Mouse (Mus musculus) hindbrain, embryonic 14.5 days (tissue): ENCODE data around the gene Olfr370. TPM values are rescaled to one million over a fixed set of nuclear protein-coding genes. Genes with fewer than 3 reads are reported as not detected.

Source experiments
- ATAC-seq: fragments of 200-750 bp; cut with Nextera tagmentation; 2 replicates; pipeline ENCODE4 v1.8.0; 2017; ENCODE audit warnings: moderate number of reproducible peaks, mild to moderate bottlenecking, moderate TSS enrichment, moderate library complexity; ENCODE audit not compliant: low FRiP score
- DNase-seq: peaks from one replicate; pipeline ENCODE4 v3.0.0-alpha.2; 2015; ENCODE audit warnings: low spot score
- H3K27ac ChIP-seq: fragments of 300-500 bp; sonication (generic); 2 replicates; pipeline ENCODE4 v1.5.1; 2014; ENCODE audit warnings: mild to moderate bottlenecking, moderate library complexity
- H3K27me3 ChIP-seq: fragments of 300-500 bp; sonication (generic); 2 replicates; pipeline ENCODE4 v1.6.1; 2014; ENCODE audit warnings: mild to moderate bottlenecking, low read length, mixed read lengths; ENCODE audit not compliant: control insufficient read depth, insufficient read depth
- H3K36me3 ChIP-seq: fragments of 300-500 bp; sonication (generic); replicated peaks from 2 replicates; pipeline ENCODE4 v1.6.1; 2014; ENCODE audit not compliant: control insufficient read depth, insufficient read depth
- H3K4me1 ChIP-seq: fragments of 300-500 bp; sonication (generic); replicated peaks from 2 replicates; pipeline ENCODE4 v1.6.1; 2014; ENCODE audit warnings: antibody characterized with exemption, low read length, mixed read lengths; ENCODE audit not compliant: control insufficient read depth, insufficient read depth
- H3K4me2 ChIP-seq: fragments of 300-500 bp; sonication (generic); replicated peaks from 2 replicates; pipeline ENCODE4 v1.6.1; 2014; ENCODE audit warnings: mild to moderate bottlenecking, moderate library complexity
- H3K4me3 ChIP-seq: fragments of 300-500 bp; sonication (generic); replicated peaks from 2 replicates; pipeline ENCODE4 v1.5.1; 2014; ENCODE audit warnings: mild to moderate bottlenecking, low read length
- H3K9ac ChIP-seq: fragments of 300-500 bp; sonication (generic); 2 replicates; pipeline ENCODE4 v1.6.1; 2014
- H3K9me3 ChIP-seq: fragments of 300-500 bp; sonication (generic); 2 replicates; pipeline ENCODE4 v1.6.1; 2016; ENCODE audit warnings: low read length; ENCODE audit not compliant: control insufficient read depth
- WGBS: fragments of 180-500 bp; shearing (Covaris S2); extraction: QIAGEN DNeasy Blood & Tissue Kit; methylation state at CpG from one replicate; pipeline ENCODE4 v1.1.7; 2014; 5-methylcytosine and 5-hydroxymethylcytosine counted together
- polyA plus RNA-seq: library from polyadenylated mRNA; unstranded; fragments of >200 nt; fragmentation: Nextera tagmentation; extraction: Ambion mirVana; gene quantifications from 2 replicates; pipeline ENCODE4 v1.2.1, GENCODE M21; 2014

Olfr370 gene
- polyA plus RNA-seq, 1 experiment from 2014 or later: 0.13 TPM

DNA sequence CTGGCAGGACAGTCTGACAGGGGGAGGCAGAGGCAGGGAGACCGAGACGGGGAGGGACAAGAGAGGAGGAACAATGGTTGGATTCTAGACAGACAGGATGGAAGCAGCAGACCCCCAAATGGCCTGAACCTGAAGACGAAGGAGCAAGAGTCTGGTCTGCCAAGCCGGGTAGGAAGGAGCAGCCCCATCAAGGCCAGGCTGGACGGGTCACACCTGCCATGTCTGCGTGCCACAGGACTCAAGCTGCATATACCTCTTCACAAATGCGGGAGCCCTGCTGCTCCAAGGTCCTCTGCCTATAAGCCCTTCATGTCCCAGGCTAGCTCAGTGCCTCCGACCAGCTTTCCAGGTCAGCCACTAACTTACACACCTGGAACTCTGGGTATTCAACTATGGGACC, 44.1 kb downstream of the Olfr370 start:
- ATAC-seq: no peak
- Histone ChIP-seq H3K4me2 (no peak overlapping the region), H3K27ac (no peak overlapping the region), H3K4me1 (peaks cover 40% of the 10 kb centered on the region; the same call in 1 of the 2 replicates), H3K27me3 (no peaks in the 10 kb centered on the region), H3K36me3 (peaks cover 6% of the 10 kb centered on the region), H3K9me3 (no peaks in the 10 kb centered on the region), H3K4me3 (no peak overlapping the region), H3K9ac (no peak overlapping the region)
- no peak for DNase-seq
- WGBS: 87% methylated on average over 8 of the region's 8 CpGs

DNA sequence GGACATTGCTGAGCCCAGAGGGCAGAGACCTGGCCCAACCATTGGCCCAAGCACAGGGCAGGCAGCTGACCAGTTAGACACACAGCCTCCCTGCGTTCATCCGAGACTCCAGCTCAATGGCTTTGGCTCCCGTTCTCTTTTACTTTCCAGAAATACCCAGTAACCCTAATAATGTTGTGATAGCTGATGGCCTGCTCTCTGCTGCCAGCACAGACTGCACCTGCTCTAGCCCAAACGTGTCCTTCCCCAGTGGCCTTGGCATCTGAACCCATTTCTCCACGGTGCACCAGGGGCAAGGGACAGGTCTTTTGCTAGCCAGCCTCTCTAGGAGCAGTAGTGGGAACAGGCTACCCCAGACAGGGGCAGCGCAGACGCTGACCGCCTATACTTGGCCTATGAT, 45.2 kb downstream of the Olfr370 start:
- no peaks in the 10 kb centered on the region for H3K9me3 ChIP-seq
- peaks cover 6% of the 10 kb centered on the region for H3K36me3 ChIP-seq
- no peak overlapping the region for H3K4me3 ChIP-seq
- H3K4me1 ChIP-seq: peaks cover 40% of the 10 kb centered on the region; the same call in 1 of the 2 replicates
- H3K4me2 ChIP-seq: no peak overlapping the region
- no peak for ATAC-seq
- no peaks in the 10 kb centered on the region for H3K27me3 ChIP-seq
- WGBS: 92% methylated on average over 8 of the region's 8 CpGs
- H3K9ac ChIP-seq: no peak overlapping the region
- no peak overlapping the region for H3K27ac ChIP-seq
- no peak for DNase-seq

GRCm38 (mm10) chr8:83582226-83582625, 46.6 kb downstream of the Olfr370 start:
- H3K4me2 ChIP-seq: no peak overlapping the region
- H3K36me3 ChIP-seq: peaks cover 9% of the 10 kb centered on the region
- no peak overlapping the region for H3K9ac ChIP-seq
- no peak overlapping the region for H3K4me3 ChIP-seq
- H3K9me3 ChIP-seq: no peaks in the 10 kb centered on the region
- no peak for DNase-seq
- no peak overlapping the region for H3K27ac ChIP-seq
- H3K27me3 ChIP-seq: no peaks in the 10 kb centered on the region
- peaks cover 27% of the 10 kb centered on the region; the same call in 1 of the 2 replicates for H3K4me1 ChIP-seq
- ATAC-seq: no peak
- WGBS: 92% methylated on average over 8 of the region's 8 CpGs

DNA sequence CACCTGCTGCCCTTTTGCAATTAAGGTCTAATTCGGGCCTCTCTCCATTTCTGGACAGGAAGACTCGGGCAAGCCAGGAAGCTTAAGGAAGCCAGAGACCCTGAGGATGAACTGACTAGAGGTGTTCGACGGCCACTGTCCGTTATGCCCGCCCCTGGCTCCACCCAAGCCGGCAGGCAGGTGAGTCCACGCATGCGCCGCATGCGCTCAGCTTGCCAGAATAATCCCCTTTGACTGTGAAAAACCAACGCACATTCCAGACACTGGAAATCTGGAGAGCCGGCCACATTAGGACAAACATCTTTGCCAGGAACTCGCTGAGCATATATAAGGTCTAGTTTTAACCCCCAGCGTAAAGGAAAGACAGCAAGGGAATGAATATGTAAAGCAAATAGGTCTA, 47.7 kb downstream of the Olfr370 start:
- H3K4me3 ChIP-seq: no peak overlapping the region
- H3K4me1 ChIP-seq: peaks cover 24% of the 10 kb centered on the region; the same call in 1 of the 2 replicates
- H3K4me2 ChIP-seq: no peak overlapping the region
- ATAC-seq (no peak), DNase-seq (no peak)
- no peak overlapping the region for H3K27ac ChIP-seq
- H3K9me3 ChIP-seq: no peaks in the 10 kb centered on the region
- 92% methylated on average over 15 of the region's 15 CpGs for WGBS
- H3K27me3 ChIP-seq: no peaks in the 10 kb centered on the region
- no peak overlapping the region for H3K9ac ChIP-seq
- peaks cover 12% of the 10 kb centered on the region for H3K36me3 ChIP-seq

DNA sequence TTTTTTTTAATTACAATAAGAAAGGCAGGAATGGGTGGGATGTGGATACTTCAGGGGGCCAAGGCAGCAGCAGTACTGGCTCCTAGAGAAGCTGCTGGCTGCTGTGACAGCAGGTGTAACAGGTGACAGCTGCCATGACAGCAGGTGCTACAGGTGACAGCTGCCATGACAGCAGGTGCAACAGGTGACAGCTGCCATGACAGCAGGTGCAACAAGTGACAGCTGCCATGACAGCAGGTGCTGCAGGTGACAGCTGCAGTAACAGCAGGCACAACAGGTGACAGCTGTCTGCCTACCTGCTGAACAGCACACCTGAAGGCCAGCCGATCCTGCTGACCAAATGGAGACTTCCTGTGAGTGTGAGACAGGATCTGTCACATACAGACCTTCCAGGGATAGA, 49.2 kb downstream of the Olfr370 start:
- H3K9ac ChIP-seq: no peak overlapping the region
- peaks cover 21% of the 10 kb centered on the region; the same call in 1 of the 2 replicates for H3K4me1 ChIP-seq

GRCm38 (mm10) chr8:83585333-83585732, 49.8 kb downstream of the Olfr370 start:
- H3K9me3 ChIP-seq: no peaks in the 10 kb centered on the region
- no peak overlapping the region for H3K9ac ChIP-seq
- no peak overlapping the region for H3K27ac ChIP-seq
- peaks cover 19% of the 10 kb centered on the region; the same call in 1 of the 2 replicates for H3K4me1 ChIP-seq
- WGBS: 84% methylated on average over 3 of the region's 3 CpGs
- peaks cover 20% of the 10 kb centered on the region for H3K36me3 ChIP-seq
- DNase-seq (no peak), ATAC-seq (no peak)
- H3K27me3 ChIP-seq: no peaks in the 10 kb centered on the region
- H3K4me2 ChIP-seq: no peak overlapping the region
- no peak overlapping the region for H3K4me3 ChIP-seq

More for the DNA sequence above, 49.2 kb downstream of the Olfr370 start:
- no peaks in the 10 kb centered on the region for H3K27me3 ChIP-seq
- no peak overlapping the region for H3K27ac ChIP-seq
- H3K4me3 ChIP-seq: no peak overlapping the region
- ATAC-seq: no peak
- no peak overlapping the region for H3K4me2 ChIP-seq
- DNase-seq: no peak
- peaks cover 20% of the 10 kb centered on the region for H3K36me3 ChIP-seq
- H3K9me3 ChIP-seq: no peaks in the 10 kb centered on the region
- WGBS: 93% methylated on average over 1 of the region's 1 CpGs

DNA sequence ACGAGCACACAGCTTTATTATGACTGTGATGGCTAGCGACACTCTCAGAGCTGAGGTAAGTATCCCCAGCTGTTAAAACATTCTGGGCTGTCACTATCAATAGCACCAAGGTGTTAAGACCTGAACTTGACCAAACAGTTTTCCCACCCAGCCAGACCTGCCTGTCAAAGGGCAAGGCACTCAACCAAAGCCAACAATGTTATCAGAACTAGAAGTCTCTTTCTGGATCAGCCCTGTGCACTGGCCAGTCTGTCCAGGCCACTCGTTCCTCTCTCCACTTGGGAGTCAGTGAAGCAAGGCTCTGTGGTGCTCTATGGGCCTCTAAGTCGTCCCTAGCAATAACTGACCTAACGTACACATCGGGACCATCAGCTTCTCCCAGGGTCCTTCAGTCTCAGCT, 52.1 kb downstream of the Olfr370 start:
- Histone ChIP-seq H3K27me3 (no peaks in the 10 kb centered on the region), H3K9ac (no peak overlapping the region), H3K27ac (no peak overlapping the region), H3K4me1 (peaks cover 37% of the 10 kb centered on the region), H3K9me3 (no peaks in the 10 kb centered on the region), H3K4me2 (no peak overlapping the region), H3K4me3 (no peak overlapping the region), H3K36me3 (peaks cover 24% of the 10 kb centered on the region)
- ATAC-seq (no peak), DNase-seq (no peak)
- 94% methylated on average over 6 of the region's 6 CpGs for WGBS

- Histone ChIP-seq H3K36me3 (peaks cover 19% of the 10 kb centered on the region), H3K9ac (no peak overlapping the region), H3K4me2 (no peak overlapping the region), H3K4me1 (peaks cover 42% of the 10 kb centered on the region), H3K9me3 (no peaks in the 10 kb centered on the region), H3K27ac (no peak overlapping the region), H3K27me3 (no peaks in the 10 kb centered on the region), H3K4me3 (no peak overlapping the region)
- no peak for ATAC-seq
- no peak for DNase-seq
- WGBS: 93% methylated on average over 5 of the region's 5 CpGs
Observed at GRCm38 (mm10) chr8:83588886-83589285, 53.3 kb downstream of the Olfr370 start.

GRCm38 (mm10) chr8:83590488-83591023, 55.0 kb downstream of the Olfr370 start:
- no peak overlapping the region for H3K9ac ChIP-seq
- ATAC-seq: no peak
- 0 out of 2 replicates have a peak overlapping the region, but pooled peaks have one; percentile 96 for H3K4me3 ChIP-seq
- peaks cover 18% of the 10 kb centered on the region for H3K36me3 ChIP-seq
- H3K9me3 ChIP-seq: no peaks in the 10 kb centered on the region
- H3K27ac ChIP-seq: no peak overlapping the region
- DNase-seq: no peak
- peak overlapping the region; percentile 63 for H3K4me2 ChIP-seq
- H3K4me1 ChIP-seq: peaks cover 42% of the 10 kb centered on the region
- 83% methylated on average over 7 of the region's 7 CpGs for WGBS
- no peaks in the 10 kb centered on the region for H3K27me3 ChIP-seq

- Histone ChIP-seq H3K27me3 (no peaks in the 10 kb centered on the region), H3K4me1 (peaks cover 42% of the 10 kb centered on the region), H3K9ac (peak overlapping the region; percentile 97), H3K9me3 (no peaks in the 10 kb centered on the region), H3K4me2 (peak overlapping the region; percentile 63), H3K36me3 (peaks cover 14% of the 10 kb centered on the region; the same call in 1 of the 2 replicates), H3K27ac (no peak overlapping the region), H3K4me3 (peak overlapping the region; percentile 96)
- no peak for ATAC-seq
- WGBS: 54% methylated on average over 3 of the region's 3 CpGs
- no peak for DNase-seq
Observed at GRCm38 (mm10) chr8:83592682-83593081, 57.1 kb downstream of the Olfr370 start.
